Mouse (Mus musculus) thymus, adult 2 months (tissue): ENCODE data around the gene Osgep. TPM values are rescaled to one million over a fixed set of nuclear protein-coding genes. Genes with fewer than 3 reads are reported as not detected.
"Not testable (repeated sequence)": the region's sequence is repeated elsewhere in the genome, so short reads cannot be mapped to it uniquely, and the experiment has no call there.

Source experiments
- DNase-seq: peaks from one replicate; pipeline ENCODE4 v3.0.0; 2021
- H3K27ac ChIP-seq: fragments of 200-500 bp; 2 replicates; pipeline ENCODE4 v1.5.1; 2012; ENCODE audit warnings: low read length, control low read depth; ENCODE audit not compliant: control insufficient read depth, insufficient read depth
- H3K27me3 ChIP-seq: fragments of 200-500 bp; 2 replicates; pipeline ENCODE4 v1.6.1; 2012; ENCODE audit warnings: mild to moderate bottlenecking, low read length, moderate library complexity, mixed read lengths; ENCODE audit not compliant: control insufficient read depth, insufficient read depth
- H3K36me3 ChIP-seq: fragments of 200-500 bp; 2 replicates; pipeline ENCODE4 v1.6.1; 2012; ENCODE audit warnings: mild to moderate bottlenecking, low read length, moderate library complexity; ENCODE audit not compliant: control insufficient read depth, insufficient read depth
- H3K4me1 ChIP-seq: fragments of 200-500 bp; replicated peaks from 2 replicates; pipeline ENCODE4 v1.6.1; 2012; ENCODE audit warnings: low read length; ENCODE audit not compliant: control insufficient read depth, insufficient read depth
- H3K4me3 ChIP-seq: fragments of 200-500 bp; 2 replicates; pipeline ENCODE4 v1.5.1; 2012; ENCODE audit warnings: mild to moderate bottlenecking, low read length, control low read depth, moderate library complexity; ENCODE audit not compliant: control insufficient read depth, insufficient read depth
- CTCF ChIP-seq: fragments of 200-500 bp; IDR thresholded peaks from 2 replicates; pipeline ENCODE4 v1.5.1; 2012; ENCODE audit warnings: mild to moderate bottlenecking, control low read depth, low read length, moderate library complexity, borderline replicate concordance; ENCODE audit not compliant: control insufficient read depth, poor library complexity, insufficient read depth; ENCODE audit errors: extremely low read depth
- POLR2A ChIP-seq: fragments of 200-500 bp; IDR thresholded peaks from 2 replicates; pipeline ENCODE4 v1.6.1; 2012; ENCODE audit warnings: mild to moderate bottlenecking, low read length, control low read depth, moderate library complexity; ENCODE audit not compliant: control insufficient read depth, poor library complexity, insufficient read depth; ENCODE audit errors: extremely low read depth
- WGBS: fragments of 180-500 bp; shearing (Covaris S2); methylation state at CpG from one replicate; pipeline ENCODE4 v1.1.7; 2018; 5-methylcytosine and 5-hydroxymethylcytosine counted together
- polyA plus RNA-seq: library from polyadenylated mRNA; depleted of rRNA; stranded (reverse); fragments of >200 nt; gene quantifications from 2 replicates; pipeline ENCODE4 v1.2.3, GENCODE M21; 2012

The Osgep gene
- polyA plus RNA-seq, 1 experiment: 131 TPM

GRCm38 (mm10) chr14:50968216-50968980 lies 43.7 kb upstream of the Osgep start:
- no peak overlapping the region for H3K4me3 ChIP-seq
- no peak for TF ChIP-seq CTCF
- TF ChIP-seq POLR2A: no peak
- DNase-seq: no peak
- H3K4me1 ChIP-seq: peaks cover 11% of the 10 kb centered on the region
- H3K27ac ChIP-seq: no peak overlapping the region
- no peaks in the 10 kb centered on the region for H3K27me3 ChIP-seq
- WGBS: 96% methylated on average over 5 of the region's 5 CpGs
- H3K36me3 ChIP-seq: no peaks in the 10 kb centered on the region

GRCm38 (mm10) chr14:50958289-50958995 lies 33.7 kb upstream of the Osgep start:
- DNase-seq, H3K4me1 ChIP-seq, H3K36me3 ChIP-seq, H3K27ac ChIP-seq, H3K4me3 ChIP-seq, H3K27me3 ChIP-seq: not testable (repeated sequence)
- 91% methylated on average over 5 of the region's 5 CpGs for WGBS

- WGBS: 77% methylated on average over 3 of the region's 3 CpGs
- H3K4me1 ChIP-seq, H3K27me3 ChIP-seq, DNase-seq, H3K4me3 ChIP-seq, H3K27ac ChIP-seq, H3K36me3 ChIP-seq: not testable (repeated sequence)
Measured at GRCm38 (mm10) chr14:50957146-50957545, 32.5 kb upstream of the Osgep start.

- H3K4me3 ChIP-seq, H3K4me1 ChIP-seq, H3K27me3 ChIP-seq, DNase-seq, H3K36me3 ChIP-seq, H3K27ac ChIP-seq: not testable (repeated sequence)
- 94% methylated on average over 6 of the region's 6 CpGs for WGBS
Measured at GRCm38 (mm10) chr14:50956724-50957123, 32.0 kb upstream of the Osgep start.

- H3K27me3 ChIP-seq, H3K36me3 ChIP-seq, H3K4me1 ChIP-seq, H3K27ac ChIP-seq: not testable (repeated sequence)
- H3K4me3 ChIP-seq: peak within 1 kb of the TSS; percentile 26
- 25% methylated on average over 19 of the region's 19 CpGs for WGBS
- DNase-seq: peak; percentile 67
Measured at GRCm38 (mm10) chr14:50955942-50956508, 31.3 kb upstream of the Osgep start, which contains the start of gene Pnp2. Gene Pnp2, plus strand, starts transcription at chr14:50955992.

- TF ChIP-seq POLR2A (no peak), CTCF (no peak)
- Histone ChIP-seq H3K4me1 (no peaks in the 10 kb centered on the region), H3K27me3 (no peaks in the 10 kb centered on the region), H3K36me3 (0 out of 2 replicates have a peak, but pooled peaks cover 6% of the 10 kb centered on the region), H3K27ac (no peak overlapping the region), H3K4me3 (no peak overlapping the region)
- WGBS: 92% methylated on average over 10 of the region's 10 CpGs
- no peak for DNase-seq
Measured at GRCm38 (mm10) chr14:50955487-50955886, 30.8 kb upstream of the Osgep start.

GRCm38 (mm10) chr14:50945526-50945925 lies 20.8 kb upstream of the Osgep start:
- not testable (repeated sequence) for DNase-seq, H3K27ac ChIP-seq, H3K4me3 ChIP-seq, H3K36me3 ChIP-seq, H3K4me1 ChIP-seq, H3K27me3 ChIP-seq
- 9% methylated on average over 3 of the region's 3 CpGs for WGBS

- H3K4me3 ChIP-seq: peak overlapping the region; percentile 49; the same call in 1 of the 2 replicates
- not testable (repeated sequence) for DNase-seq, H3K4me1 ChIP-seq, H3K27ac ChIP-seq, H3K27me3 ChIP-seq, H3K36me3 ChIP-seq
- 5% methylated on average over 6 of the region's 6 CpGs for WGBS
Measured at GRCm38 (mm10) chr14:50945081-50945480, 20.4 kb upstream of the Osgep start.

- WGBS: 1% methylated on average over 15 of the region's 15 CpGs
- Histone ChIP-seq H3K27ac (peak overlapping the region; percentile 47; the same call in 1 of the 2 replicates), H3K4me3 (peak overlapping the region; percentile 49)
- not testable (repeated sequence) for H3K4me1 ChIP-seq, H3K36me3 ChIP-seq, H3K27me3 ChIP-seq
- DNase-seq: peak; percentile 77
Measured at GRCm38 (mm10) chr14:50944668-50945033, 20.0 kb upstream of the Osgep start.
